Mouse (Mus musculus) bone marrow macrophage, adult 2 months (primary cell): ENCODE measurements around the gene 1700017D01Rik.
"Not testable (repeated sequence)": the region's sequence is repeated elsewhere in the genome, so short reads cannot be mapped to it uniquely, and the experiment has no call there.

ENCODE experiments used
- CTCF ChIP-seq: IDR thresholded peaks from 2 replicates; pipeline ENCODE4 v1.5.1; 2012; ENCODE audit warnings: low read depth, mild to moderate bottlenecking, low read length, moderate library complexity
- POLR2A ChIP-seq: IDR thresholded peaks from 2 replicates; pipeline ENCODE4 v1.6.1; 2012; ENCODE audit warnings: mild to moderate bottlenecking, low read depth, low read length, borderline replicate concordance

DNA sequence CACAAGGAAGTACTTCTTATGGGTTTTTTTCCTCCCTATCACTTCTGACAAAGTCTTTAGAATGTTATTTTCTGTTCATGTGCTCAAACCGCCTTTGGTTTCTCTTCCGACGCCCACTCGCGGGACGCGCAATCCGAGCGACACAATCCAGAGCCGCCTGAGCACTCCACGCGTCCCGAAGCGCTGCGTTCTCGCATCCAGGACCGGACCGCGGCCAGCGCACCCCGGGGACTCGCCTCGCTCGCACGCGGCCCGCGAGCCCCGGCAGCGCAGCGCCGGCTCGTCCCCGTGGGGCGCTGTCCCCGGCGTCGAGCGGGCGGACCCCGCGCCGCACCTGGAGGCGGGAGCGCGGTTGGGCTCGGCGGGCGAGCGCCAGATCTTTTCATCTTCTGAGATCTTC is 38.5 kb downstream of the 1700017D01Rik start:
- TF ChIP-seq POLR2A, CTCF: not testable (repeated sequence)
